Mouse (Mus musculus) MEL (cell line): ENCODE measurements at regions not wholly inside any gene's neighbourhood (a gene's known extent, or its start where the extent isn't known, plus 50 kb on each side); places are given as distances from the start of the nearest gene placed in this dataset.

ENCODE experiments used
- CHD2 ChIP-seq: IDR thresholded peaks from 2 replicates; pipeline ENCODE4 v1.6.1; 2011; ENCODE audit warnings: low read length, improper control_type of control experiment
- CTCF ChIP-seq, 3 experiments: IDR thresholded peaks in 2 of 3; conservative IDR thresholded peaks in 1 of 3; 2 replicates each; pipeline ENCODE4 v1.5.1; 2011 to 2012; ENCODE audit warnings: low read length in 3 of 3, low read depth in 2 of 3, mild to moderate bottlenecking in 2 of 3, improper control_type of control experiment in 1 of 3, inconsistent platforms in 1 of 3, mixed read lengths in 1 of 3, moderate library complexity in 1 of 3; ENCODE audit not compliant: control insufficient read depth in 1 of 3, insufficient read depth in 1 of 3, poor library complexity in 1 of 3, severe bottlenecking in 1 of 3
- E2F4 ChIP-seq: IDR thresholded peaks from 2 replicates; pipeline ENCODE4 v1.6.1; 2011; ENCODE audit warnings: low read depth, low read length, improper control_type of control experiment, borderline replicate concordance
- EP300 ChIP-seq, 2 experiments: IDR thresholded peaks; 2 replicates each; pipeline ENCODE4 v1.6.1; 2011; ENCODE audit warnings: improper control_type of control experiment in 2 of 2, low read length in 2 of 2, low read depth in 1 of 2, mild to moderate bottlenecking in 1 of 2
- KAT2A ChIP-seq: conservative IDR thresholded peaks from 2 replicates; pipeline ENCODE4 v1.6.1; 2012; ENCODE audit warnings: low read depth, low read length, improper control_type of control experiment, inconsistent platforms
- MAFK ChIP-seq: IDR thresholded peaks from 2 replicates; pipeline ENCODE4 v1.6.1; 2011; ENCODE audit warnings: low read depth, mild to moderate bottlenecking, low read length, improper control_type of control experiment, borderline replicate concordance
- NRF1 ChIP-seq: IDR thresholded peaks from 2 replicates; pipeline ENCODE4 v1.6.1; 2014; ENCODE audit warnings: low read depth, mild to moderate bottlenecking, inconsistent platforms, low read length, improper control_type of control experiment, moderate library complexity; ENCODE audit not compliant: poor library complexity, insufficient read depth, severe bottlenecking
- POLR2A ChIP-seq, 2 experiments: IDR thresholded peaks; 2 replicates each; pipeline ENCODE4 v1.6.1; 2011 to 2012; ENCODE audit warnings: low read length in 2 of 2, mild to moderate bottlenecking in 2 of 2, control low read depth in 1 of 2, improper control_type of control experiment in 1 of 2, low read depth in 1 of 2, moderate library complexity in 1 of 2; ENCODE audit not compliant: control insufficient read depth in 1 of 2, insufficient read depth in 1 of 2, poor library complexity in 1 of 2
- POLR2AphosphoS2 ChIP-seq: IDR thresholded peaks from 2 replicates; pipeline ENCODE4 v1.6.1; 2011; ENCODE audit warnings: low read length, improper control_type of control experiment
- TAL1 ChIP-seq: IDR thresholded peaks from 2 replicates; pipeline ENCODE4 v1.6.1; 2012; ENCODE audit warnings: mild to moderate bottlenecking, inconsistent platforms, low read length, moderate library complexity, mixed read lengths
- TBP ChIP-seq: IDR thresholded peaks from 2 replicates; pipeline ENCODE4 v1.8.0; 2011; ENCODE audit warnings: low read depth, low read length, improper control_type of control experiment
- ZC3H11A ChIP-seq: IDR thresholded peaks from 2 replicates; pipeline ENCODE4 v1.6.1; 2012; ENCODE audit warnings: low read depth, mild to moderate bottlenecking, inconsistent platforms, low read length, improper control_type of control experiment
- ZMIZ1 ChIP-seq: IDR thresholded peaks from 2 replicates; pipeline ENCODE4 v1.6.1; 2012; ENCODE audit warnings: low read depth, mild to moderate bottlenecking, inconsistent platforms, low read length, improper control_type of control experiment, moderate library complexity

GRCm38 (mm10) chr14:16178227-16178626 is 70.9 kb upstream of the Ngly1 start:
- no peak for TF ChIP-seq CTCF (IDR thresholded peaks at IDR 0.05 in 2 of 3, conservative IDR thresholded peaks at IDR 0.05 in 1 of 3; ENCODE audit: control insufficient read depth in 1 of 3, insufficient read depth in 1 of 3, low read depth in 2 of 3, low read length in 3 of 3, poor library complexity in 1 of 3, severe bottlenecking in 1 of 3)
- no peak for TF ChIP-seq MAFK
- no peak for TF ChIP-seq TBP
- TF ChIP-seq POLR2A (IDR thresholded peaks at IDR 0.05; ENCODE audit: control insufficient read depth in 1 of 2, insufficient read depth in 1 of 2, low read depth in 1 of 2, low read length in 2 of 2, poor library complexity in 1 of 2): no peak
- TF ChIP-seq KAT2A: no peak
- no peak for TF ChIP-seq TAL1
- no peak for TF ChIP-seq E2F4
- TF ChIP-seq ZMIZ1: no peak
- no peak for TF ChIP-seq NRF1
- TF ChIP-seq ZC3H11A: no peak
- no peak for TF ChIP-seq EP300 (IDR thresholded peaks at IDR 0.05; ENCODE audit: low read depth in 1 of 2, low read length in 2 of 2)
- TF ChIP-seq CHD2: no peak
- no peak for TF ChIP-seq POLR2AphosphoS2
